Mouse (Mus musculus): ENCODE measurements around the gene Fchsd2. TPM values are rescaled to one million over a fixed set of nuclear protein-coding genes. Genes with fewer than 3 reads are reported as not detected.
A peak's percentile ranks its signal among the peaks of the same experiment; 100 is the strongest.

Gene Fchsd2
- total RNA-seq, 2 experiments from 2014 or later, result 28.9 to 31.3 TPM

DNA sequence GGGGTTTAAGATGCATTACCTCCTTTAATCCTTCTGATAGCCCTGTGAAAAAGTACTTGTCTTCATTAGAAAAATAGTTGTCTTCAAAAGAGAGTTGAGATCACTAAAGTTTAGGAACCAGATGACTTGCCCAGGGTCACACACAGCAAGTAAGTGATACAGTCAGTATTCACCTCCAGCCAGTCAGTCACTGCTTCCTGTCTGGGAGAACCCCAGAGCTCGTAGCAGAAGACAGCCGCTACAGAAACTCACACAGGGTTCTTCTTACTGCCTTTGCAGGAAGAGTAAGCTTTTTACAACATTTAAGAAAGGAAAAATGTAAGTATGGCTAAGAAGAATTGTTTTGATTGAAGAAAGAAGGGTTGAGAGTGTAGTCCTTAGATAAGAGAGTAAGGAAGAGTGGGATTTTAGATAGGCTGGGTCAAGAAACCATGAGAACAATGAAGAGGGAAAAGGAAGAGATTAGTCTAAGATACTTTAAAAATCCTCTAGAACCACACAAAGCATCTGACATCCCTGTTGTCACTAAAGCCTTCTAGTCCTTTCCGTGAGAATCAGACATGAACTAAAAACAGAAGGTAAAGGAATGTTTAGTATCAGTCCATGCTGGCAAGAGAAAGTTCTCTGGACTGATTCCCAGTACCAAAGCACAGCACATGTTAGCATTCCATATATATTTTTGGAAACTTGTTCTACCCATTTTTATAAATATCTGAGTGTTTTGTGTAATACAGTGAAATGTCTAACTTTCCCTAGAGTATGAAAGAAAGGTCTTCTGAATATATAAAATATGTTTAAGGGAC, 175.0 kb downstream of the Fchsd2 start:
- DNase-seq, result peak in 1 of 2 experiments; percentile 18

DNA sequence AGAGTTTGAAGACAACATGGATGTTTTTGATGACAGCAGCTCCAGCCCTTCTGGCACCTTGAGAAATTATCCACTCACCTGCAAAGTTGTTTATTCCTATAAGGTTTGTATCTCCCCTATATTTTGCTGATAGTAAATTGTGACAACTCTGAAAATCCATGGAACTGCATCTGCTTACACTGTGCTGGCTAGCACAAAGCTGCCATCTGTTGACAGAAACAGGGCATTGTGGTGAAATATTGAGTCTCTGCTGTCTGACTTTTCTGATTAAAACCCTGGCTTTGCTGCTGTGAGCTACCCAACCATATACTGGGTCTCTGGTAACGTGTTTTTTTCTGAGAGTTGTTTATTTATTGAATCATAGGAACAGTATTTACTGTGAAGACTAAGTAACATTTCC, 178.9 kb downstream of the Fchsd2 start:
- no peak for DNase-seq
- intact Hi-C loops (cut with DNase I), result no loop called here

More for the DNA sequence above, 175.0 kb downstream of the Fchsd2 start:
- intact Hi-C loops (cut with DNase I), result no loop called here

DNA sequence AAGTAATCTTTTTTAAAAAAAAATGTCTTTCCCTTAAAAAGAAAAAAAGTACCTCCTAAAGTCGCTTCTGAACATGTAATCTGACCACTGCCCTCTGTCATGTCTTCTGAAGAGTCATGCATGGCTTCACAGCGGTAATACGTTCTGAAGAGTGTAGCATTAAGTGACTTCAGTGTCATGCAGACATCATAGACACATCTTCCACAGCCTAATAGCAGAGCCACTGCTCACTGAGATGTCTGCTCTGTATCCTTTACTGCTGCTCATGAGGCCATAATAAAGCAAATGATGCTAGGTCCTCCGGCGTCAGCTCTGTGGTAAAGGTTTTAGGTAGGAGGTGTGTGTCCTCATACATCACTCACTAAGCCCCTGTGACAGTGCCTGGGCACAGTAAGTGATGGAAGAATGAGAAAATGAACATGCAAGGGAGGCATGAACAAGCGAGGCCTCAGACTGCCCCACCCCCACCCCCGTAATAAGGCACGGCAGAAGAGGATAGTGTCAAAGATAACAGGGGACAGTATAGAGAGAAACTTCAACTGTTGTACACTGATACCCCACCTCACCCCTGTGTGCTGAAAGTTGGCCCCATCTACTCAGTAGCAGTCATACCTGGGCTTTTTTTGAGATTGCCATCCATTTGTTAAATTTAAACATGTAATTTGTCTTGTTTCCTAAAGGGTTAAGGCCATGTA, 179.9 kb downstream of the Fchsd2 start:
- DNase-seq, result no peak
- intact Hi-C loops (cut with DNase I), result no loop called here

DNA sequence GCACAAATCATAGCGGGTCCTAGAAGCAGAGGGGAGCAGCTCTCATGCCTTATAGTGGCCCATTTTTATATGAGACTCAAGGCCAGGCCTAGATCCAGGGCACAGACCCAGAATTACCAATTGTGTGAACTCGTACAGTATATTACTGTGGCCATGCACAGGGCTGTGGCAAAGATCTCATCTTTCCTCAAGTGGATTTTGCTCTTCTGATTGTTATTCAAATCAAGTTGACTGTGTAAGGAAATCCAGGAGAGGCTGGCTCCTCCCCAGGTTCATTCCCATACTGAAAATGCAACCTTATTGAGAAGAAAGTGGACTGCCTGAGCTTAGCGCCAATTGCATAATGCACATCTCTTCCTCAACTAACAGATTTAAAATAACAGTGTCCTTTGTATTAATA, 190.1 kb downstream of the Fchsd2 start:
- intact Hi-C loops (cut with DNase I), result no loop called here
- no peak for DNase-seq

DNA sequence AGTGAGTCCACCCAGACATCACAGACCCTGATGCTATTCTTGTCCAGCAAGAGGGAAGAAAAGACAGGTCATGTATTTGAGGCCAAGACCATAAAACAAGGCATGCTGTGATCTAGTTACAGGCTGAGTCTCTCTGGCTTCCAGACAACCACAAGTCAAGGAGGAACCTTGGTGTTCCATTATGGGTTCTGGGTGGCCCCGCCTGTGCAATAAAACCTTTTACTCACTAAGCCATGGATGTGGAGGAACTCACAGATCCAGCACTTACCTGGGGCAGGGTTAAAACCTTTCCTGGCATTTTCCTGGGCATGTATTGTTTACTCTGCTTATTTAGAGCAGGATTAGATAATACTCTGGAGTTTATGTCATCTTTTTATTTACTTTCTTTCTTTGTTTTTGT, 191.8 kb downstream of the Fchsd2 start:
- intact Hi-C loops (cut with DNase I), result no loop called here
- DNase-seq, result no peak

DNA sequence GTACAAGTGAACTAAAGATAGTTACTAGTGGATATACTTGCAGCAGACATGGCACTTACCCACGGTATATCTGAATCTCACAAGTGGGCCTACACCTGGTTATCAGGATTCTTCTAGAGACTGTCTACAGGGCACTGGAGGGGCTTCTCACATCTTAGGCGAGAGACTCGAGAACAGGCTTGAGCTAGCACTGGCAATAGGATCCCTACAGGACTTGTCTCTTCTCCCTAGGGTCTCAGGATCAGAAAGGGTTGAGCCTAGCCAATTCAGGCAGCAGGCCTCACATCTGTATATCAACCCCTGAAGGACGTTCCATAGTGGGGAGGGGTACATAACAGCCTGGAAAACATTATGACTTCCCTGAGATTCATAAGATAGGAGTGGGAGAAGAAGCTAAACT, 194.2 kb downstream of the Fchsd2 start:
- intact Hi-C loops (cut with DNase I), result loop anchor here (5.0 kb wide), 1 partner anchor 300 kb away; no protein-coding TSS in a partner anchor
- no peak for DNase-seq

DNA sequence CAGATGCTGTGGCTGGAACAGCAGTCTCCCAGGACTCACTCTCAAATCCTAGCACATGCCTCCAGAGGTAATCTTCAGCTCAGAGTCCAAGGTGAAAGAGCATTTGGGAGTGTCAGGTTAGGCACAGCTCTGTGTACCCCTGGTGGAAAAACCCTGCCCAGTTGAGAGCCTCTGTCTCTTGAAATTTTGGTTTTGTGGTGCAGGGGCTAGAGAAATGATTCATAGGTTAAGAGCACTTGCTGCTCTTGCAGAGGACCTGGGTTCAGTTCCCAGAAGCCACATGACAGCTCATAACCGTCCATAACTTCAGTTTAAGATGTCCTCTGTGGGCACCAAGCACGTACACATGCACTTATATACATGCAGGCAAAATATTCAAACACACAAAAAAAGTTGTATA, 195.2 kb downstream of the Fchsd2 start:
- DNase-seq, result no peak
- intact Hi-C loops (cut with DNase I), result loop anchor here (1.0 to 5.0 kb wide), 2 partner anchors 227 to 301 kb away; no protein-coding TSS in a partner anchor

DNA sequence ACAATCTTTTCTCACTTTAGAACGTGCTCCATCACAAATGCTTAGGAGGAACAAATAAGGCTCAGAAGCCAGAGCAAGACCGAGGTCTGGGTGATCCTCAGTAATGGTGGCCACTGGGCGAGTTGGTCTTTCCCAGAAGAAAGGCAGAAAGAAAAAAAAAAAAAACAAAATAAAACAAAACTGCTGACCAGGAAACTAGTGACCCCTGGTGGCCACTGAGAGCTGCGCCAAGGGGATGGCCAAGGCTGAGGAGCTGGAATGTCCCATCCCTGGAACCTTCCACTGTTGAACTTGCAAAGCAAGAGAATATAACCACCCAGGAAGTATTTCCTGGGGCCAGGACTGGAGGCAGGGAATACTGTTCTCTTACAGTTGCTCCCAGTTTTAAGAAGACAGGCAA, 195.8 kb downstream of the Fchsd2 start:
- intact Hi-C loops (cut with DNase I), result loop anchor here (1.0 to 5.0 kb wide), 2 partner anchors 227 to 301 kb away; no protein-coding TSS in a partner anchor
- peak; percentile 63 to 79 for DNase-seq

DNA sequence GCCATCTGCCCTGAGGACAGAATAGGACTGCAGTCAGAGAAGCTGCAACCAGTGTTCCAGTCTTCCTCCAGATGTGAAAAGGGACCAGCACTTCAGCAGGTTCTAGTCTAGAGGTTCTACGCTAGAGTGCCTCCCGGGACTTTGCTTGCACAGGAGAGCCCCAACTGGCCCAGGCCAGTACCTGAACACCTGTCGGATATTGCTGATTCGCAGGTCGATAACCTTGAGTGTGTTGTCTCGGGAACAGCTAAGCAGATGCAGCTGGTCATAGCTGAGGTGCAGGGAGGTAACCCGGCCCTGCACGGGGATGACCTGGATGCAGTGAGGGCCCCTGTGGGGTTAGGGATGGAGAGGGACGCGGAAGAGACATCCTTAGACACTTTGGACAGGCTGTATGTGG, 197.7 kb downstream of the Fchsd2 start:
- intact Hi-C loops (cut with DNase I), result no loop called here
- DNase-seq, result no peak

DNA sequence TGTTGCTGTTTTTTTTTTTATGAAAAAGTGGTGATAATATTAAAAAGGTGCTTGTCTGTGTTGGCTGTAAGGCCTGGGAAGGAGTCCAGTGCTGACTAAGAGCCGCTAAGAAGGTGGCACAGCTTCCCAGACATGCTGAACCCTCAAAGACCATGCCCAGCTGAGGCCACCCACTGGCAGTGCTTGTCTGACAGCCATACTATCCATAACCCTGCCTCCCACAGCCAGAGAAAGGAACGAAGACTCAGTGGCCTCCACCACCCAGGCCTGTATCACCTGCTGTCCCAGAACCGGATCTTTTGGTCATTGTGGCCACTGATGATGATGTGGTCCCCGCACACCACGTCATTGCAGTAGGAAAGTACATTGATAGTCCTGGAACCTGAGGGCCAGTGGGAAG, 198.5 kb downstream of the Fchsd2 start:
- no peak for DNase-seq
- intact Hi-C loops (cut with DNase I), result no loop called here

DNA sequence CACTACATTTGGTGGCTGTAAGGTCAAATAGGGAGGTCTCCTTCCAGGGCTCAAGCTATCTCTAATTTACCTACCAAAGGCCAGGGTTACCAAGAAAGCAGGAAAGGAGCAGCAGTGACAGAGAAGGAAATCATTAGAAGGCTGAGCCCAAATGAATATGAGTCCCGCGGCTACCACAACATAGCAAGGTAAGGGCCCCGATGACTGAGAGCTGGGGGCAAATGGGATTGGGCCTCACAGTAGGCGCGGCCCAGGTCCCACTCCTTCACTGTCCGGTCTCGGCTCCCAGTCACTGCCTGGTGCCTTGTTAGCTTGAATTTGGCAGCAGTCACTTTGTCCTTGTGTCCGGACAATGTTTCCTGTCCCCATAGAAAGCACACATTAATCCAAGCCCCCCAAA, 199.0 kb downstream of the Fchsd2 start:
- DNase-seq, result no peak
- intact Hi-C loops (cut with DNase I), result no loop called here

DNA sequence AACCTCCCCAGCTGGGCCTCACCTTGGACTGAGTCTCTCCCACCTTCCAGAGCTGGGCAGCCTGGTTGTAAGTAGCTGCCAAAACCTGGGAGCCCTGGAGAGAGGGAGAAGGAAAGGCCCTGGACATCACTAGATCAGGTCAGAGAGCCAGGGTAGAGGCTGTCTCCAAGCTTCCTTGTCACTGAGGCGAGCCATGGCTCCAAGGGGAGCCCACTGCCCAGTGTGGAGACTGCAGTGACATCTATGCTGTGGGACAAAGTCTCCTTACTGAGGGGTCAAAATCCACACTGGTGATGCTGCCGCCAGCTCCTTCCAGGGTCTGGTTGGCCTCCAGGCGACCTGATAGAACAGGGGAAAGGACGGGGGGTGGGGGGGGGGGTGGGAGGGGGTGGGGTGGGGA, 199.4 kb downstream of the Fchsd2 start:
- intact Hi-C loops (cut with DNase I), result no loop called here
- DNase-seq, result no peak

DNA sequence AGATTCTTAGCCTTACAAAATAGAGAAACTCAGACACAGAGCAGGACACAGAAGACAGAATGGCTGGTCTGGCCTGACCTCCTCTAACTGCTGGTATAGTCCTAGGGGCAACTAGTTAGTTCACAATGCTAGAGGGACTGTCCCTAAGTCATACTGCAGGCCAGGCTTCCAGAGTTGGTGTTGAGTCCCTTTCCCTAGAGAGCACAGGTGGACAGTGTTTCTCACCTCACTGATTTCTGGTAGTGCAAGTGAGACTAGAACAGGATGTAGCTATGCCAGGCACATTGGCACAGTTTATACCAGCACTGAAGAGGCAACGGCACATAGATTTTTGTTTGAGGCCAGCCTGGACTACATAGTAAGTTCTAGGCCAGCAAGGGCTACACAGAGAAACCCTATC, 200.0 kb downstream of the Fchsd2 start:
- intact Hi-C loops (cut with DNase I), result no loop called here
- DNase-seq, result no peak

DNA sequence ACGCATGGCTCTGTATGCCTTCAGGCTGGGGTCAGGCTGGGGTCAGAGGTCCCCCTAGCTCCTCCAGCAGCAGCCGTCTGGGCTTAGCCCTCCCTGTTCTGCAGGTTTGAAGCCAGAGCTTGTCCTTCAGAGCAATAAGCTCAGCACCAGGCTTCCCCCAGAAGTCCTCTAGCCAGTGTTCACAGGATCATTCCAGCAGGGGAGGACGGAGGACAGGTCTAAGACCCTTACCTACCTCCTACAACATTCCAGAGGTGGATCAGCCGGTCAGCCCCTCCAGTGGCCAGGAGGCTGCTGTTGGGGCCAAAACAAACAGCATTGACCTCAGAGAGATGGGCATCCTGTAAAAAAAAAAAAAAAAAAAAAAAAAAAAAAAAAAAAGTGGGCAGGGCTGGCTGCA, 200.5 kb downstream of the Fchsd2 start:
- intact Hi-C loops (cut with DNase I), result no loop called here
- no peak for DNase-seq

DNA sequence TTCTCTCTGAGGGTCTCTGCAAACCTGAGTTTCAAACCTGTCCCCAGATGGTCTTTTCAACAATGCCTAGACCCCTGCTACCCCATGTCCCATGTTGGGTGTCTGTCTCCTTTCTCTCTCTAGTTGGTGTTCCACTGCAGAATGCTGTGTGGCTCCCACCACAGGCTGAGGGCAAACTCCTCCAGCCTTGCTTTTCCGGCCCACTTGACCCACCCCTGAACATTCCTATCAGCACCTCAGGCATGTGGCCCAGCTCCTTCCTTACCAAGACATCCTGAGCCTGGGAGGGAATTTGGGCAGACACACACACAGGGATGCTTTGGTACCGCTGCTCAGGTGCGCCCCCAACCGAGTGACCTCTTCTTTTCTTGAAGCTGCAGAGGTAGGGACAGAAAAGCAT, 200.9 kb downstream of the Fchsd2 start:
- intact Hi-C loops (cut with DNase I), result no loop called here

DNA sequence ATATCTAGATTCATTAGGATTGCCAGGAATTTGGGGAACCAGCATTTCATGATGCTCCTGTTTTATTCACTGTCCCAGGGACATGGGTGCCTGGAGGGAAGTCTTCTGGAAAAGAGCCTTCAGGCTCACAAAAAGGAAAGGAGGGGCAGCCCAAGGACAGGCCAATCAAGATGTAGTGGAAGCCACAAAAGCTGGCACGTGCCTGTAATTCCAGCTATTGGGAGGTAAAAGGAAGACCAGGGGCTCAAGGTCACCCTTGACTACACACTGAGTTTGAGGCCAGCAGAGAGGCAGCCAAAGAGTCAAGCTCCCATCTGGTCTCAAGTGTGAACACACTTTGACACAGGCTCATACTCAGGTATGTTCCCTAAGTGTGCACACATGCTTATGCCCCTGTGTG, 202.8 kb downstream of the Fchsd2 start:
- intact Hi-C loops (cut with DNase I), result no loop called here
- DNase-seq, result no peak

More for the DNA sequence above, 200.9 kb downstream of the Fchsd2 start:
- no peak for DNase-seq

DNA sequence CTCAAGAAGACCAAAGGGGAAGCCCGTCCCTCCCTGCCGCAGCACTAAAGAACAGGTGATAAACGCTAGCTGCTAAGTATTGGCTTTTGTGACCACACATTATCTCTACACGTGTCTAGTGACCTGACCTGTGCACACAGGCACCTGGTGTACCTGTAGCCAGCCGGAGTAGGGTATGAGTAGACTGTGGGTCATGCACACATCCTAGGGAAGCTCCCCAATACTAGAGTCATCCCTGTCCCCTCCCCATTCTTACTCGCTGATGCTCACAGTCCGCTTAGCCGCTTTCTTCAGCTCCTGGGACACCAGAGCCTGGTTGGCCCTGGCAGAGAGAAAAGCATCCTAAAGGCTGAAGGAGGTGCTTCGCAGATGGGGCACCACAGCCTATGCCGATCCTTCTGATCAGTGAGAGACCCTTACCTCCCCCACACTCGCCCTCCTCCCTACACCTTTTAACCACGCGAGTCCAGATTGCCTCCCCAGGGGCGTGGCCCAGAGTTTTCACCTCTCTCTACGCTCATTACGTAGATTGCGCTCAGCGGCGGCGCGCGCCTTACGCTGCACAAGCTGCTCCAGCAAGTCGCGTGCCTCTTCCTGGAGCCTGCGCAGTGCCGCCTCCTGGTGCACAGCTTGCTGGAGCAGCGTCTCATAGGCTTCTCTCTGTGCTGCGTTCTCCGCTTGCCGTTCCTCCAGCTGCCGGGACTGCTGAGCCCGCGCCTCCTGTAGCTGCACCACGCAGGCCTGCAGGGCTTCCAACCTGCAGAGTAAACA, 203.8 kb downstream of the Fchsd2 start:
- DNase-seq, result peak; percentile 69 to 75

DNA sequence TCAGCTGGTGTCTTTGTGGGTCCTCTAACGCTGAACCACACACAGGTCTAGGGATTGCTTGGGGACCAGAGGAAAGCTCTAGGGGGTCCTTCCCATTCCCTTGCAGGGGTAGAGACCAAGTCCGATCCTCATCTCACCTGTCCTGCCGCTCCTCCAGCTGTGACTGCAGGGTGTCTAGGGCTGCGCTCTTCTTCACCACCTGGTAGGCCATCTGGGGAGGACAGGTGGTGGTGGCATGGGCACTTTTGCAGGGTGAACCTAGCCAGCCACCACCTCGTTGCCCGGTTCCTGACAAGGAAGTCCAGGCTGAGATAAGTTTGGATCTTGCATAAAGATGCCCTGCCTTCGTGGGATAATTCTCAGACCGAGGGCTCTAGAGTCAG, 204.4 kb downstream of the Fchsd2 start:
- no peak for DNase-seq
- intact Hi-C loops (cut with DNase I), result no loop called here

More for the DNA sequence above, 203.8 kb downstream of the Fchsd2 start:
- intact Hi-C loops (cut with DNase I), result no loop called here

DNA sequence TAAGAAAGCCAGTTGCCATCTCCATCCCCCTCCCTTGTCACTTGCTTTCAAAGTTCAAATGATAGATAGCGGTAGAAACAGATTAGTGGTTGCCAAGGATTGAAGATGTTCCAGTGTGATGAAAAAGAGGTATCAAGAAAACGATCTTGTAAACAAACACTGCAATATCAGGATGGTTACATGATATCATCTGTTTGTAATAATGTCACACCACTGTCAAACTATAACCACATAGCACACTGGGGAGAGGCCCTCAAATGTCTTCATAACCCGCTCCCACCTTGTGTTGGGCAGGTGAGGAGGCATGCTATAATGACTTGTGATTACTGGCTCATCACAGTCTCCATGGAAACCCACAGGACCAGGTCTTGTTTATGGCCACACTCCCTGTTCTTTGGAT, 205.7 kb downstream of the Fchsd2 start:
- intact Hi-C loops (cut with DNase I), result no loop called here
- DNase-seq, result no peak

DNA sequence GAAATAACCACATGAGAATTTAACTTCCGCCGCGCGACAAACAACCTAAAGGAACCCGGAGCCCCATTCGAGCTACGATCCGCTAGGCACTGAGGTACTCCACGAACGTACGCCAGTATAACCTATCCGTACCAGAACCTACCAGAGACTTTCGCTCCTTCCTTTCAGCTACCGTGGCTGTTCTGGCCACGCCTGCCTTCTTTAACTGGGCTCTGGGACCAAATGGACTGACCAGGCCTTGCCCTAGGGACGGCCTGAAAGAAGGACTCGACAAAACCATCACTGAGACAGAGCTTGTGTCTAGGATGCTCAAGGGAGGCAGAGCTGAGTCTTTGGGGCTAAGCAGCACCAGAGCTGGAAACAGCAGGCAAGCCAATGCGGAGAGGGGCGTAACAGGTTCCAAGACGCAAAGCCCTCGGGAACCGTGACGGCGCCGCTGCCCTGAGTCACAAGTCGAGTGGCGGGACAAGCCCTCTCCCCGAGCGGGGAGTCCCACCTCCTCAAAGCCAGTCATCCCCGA, 208.8 kb downstream of the Fchsd2 start:
- DNase-seq, result no peak
- intact Hi-C loops (cut with DNase I), result no loop called here

Data from heart, postnatal 14 days (tissue).